Mouse (Mus musculus) thymus, postnatal 4 days (tissue): ENCODE results near the gene Magea6.
"Not testable (repeated sequence)": the region's sequence is repeated elsewhere in the genome, so short reads cannot be mapped to it uniquely, and the experiment has no call there.

ENCODE experiments used
- DNase-seq: peaks from one replicate; pipeline ENCODE4 v3.0.0; 2021

Gene Magea6

GRCm38 (mm10) chrX:154935887-154936286, at the start of gene Magea6:
Gene Magea6, minus strand, starts transcription at chrX:154935987.
- not testable (repeated sequence) for DNase-seq

- DNase-seq = not testable (repeated sequence)
These were observed 13.6 kb upstream of the Magea6 start, which contains the start of gene Magea3 for GRCm38 (mm10) chrX:154949405-154949804. Gene Magea3, minus strand, starts transcription at chrX:154949505.

GRCm38 (mm10) chrX:154890167-154890566, 45.6 kb downstream of the Magea6 start, which contains the start of gene Cldn34b1:
Gene Cldn34b1, minus strand, starts transcription at chrX:154890267.
- not testable (repeated sequence) for DNase-seq
